Mouse (Mus musculus) c-Kit-positive CD71-negative TER-119-negative erythroid progenitor cells, embryonic 14.5 days (primary cell): Measurements from ENCODE around the gene Slmap.
"Not testable (repeated sequence)": the region's sequence is repeated elsewhere in the genome, so short reads cannot be mapped to it uniquely, and the experiment has no call there.

ENCODE experiments used
- DNase-seq: peaks from one replicate; pipeline ENCODE4 v3.0.0-alpha.2; 2013; ENCODE audit warnings: low read depth

Gene Slmap

DNA sequence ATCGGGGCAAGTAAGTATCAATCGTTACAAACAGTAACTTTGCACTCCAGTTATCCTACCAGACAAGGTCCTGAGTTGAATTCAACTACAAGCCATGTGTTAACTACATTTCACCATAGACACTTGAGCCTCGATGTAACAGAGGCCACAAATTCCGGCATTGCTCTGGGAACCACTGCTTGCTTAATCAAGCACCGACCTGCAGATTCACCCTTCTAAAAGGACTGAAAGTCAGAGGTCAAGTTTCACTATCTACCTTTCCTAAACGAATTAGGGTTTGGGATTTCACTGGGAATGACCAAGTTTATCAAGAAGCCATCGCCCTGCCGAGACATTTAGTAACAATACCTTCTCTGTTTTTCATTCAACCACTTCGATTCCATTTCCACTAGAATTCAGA lies 2.0 kb downstream of the Slmap start:
- no peak for DNase-seq

DNA sequence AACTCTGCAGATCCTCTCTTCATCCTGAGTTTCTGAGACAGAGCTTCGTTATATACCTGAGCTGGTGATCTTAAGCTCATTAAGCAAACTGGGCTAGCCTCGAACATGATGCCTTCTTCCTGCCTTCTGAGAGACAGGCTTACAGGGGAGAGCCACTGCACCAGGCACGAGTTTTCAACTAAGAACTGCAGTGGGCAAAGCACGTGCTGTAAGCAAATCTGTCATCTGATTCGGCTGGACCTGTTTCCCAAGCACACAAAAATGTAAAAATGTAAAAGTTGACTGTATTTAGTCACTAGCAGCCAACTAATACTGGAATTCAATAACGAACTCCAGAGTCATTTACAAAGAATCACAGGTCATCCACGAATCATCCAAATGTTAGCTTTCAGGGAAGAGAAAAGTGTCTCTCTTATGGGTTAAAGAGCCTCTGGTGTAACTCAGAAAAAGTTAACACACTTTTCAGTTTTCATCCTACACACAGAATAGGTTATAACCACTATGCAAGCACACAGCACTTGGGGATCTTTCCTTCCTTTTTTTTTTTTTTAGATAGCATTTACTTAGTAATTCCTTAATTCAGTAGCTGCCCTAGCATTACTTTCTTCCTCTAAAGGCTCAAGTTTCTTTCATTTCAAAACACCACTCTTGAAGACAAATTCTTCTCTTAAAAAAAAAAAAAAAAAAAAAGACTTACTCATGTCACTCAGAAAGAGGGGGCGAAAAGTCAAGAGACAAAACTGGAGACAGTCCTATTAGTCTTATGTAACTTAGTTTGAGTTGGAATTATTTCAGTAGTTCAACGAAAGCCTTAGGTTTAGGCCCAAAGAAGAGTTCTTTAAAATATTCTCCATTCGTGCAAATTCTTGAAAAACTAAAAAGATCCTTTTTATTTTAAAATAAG lies 3.1 kb downstream of the Slmap start:
- DNase-seq, result no peak

DNA sequence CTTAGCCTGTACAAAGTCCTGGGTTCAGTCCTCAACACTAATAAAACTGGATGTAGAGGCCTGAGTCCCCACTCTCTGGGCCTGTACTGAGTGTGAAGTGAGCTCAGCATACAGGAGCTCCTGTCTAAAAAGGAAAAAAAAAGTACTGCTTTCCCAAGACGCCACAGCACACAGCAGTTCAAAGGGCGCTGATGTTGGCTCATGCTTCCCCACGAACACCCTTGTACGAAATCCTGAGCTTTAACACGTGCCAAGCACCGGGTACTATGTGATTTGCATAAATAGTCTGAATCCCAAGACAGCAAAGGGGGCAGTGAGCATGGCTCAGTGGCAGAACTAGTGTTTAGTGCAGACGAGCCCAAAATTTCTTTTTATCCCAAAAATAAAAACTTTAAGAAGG lies 4.4 kb downstream of the Slmap start:
- no peak for DNase-seq

DNA sequence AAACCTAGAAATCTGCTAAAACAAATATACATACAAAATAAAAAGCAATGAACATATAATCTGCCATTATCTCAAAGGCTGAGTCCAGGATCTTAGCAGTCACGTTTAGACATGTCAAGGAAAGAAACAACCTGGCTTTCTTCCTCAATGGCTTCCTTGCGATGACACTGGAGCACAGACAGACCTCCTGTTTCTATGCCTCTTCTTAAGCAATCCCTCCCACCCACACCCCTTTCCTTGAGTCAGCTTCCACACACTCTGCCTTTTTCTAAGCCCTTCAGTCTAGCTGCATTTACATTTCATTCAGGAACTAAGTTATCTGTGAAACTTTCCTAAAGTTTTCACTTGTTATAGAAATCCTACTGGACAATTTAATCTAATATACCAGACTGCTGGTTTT lies 6.4 kb downstream of the Slmap start:
- no peak for DNase-seq

DNA sequence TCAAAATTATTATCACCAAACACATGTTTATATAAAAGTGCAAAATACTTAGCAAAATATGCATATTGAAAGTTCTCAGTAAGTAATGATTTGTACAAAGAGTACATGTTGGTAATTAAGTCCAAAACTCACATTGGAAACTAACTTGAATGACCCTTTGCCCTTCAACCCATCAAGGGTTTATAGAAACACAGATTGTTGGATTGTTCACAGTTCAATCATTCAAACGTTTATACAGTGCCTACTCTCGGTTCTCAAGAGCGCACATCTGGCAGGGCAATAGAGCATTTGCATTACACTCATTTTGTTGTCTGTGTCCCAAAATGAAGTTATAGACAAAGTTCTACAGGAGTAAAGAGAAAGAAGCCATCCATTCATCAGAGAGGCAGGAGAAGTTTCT lies 8.8 kb downstream of the Slmap start:
- DNase-seq, result no peak

DNA sequence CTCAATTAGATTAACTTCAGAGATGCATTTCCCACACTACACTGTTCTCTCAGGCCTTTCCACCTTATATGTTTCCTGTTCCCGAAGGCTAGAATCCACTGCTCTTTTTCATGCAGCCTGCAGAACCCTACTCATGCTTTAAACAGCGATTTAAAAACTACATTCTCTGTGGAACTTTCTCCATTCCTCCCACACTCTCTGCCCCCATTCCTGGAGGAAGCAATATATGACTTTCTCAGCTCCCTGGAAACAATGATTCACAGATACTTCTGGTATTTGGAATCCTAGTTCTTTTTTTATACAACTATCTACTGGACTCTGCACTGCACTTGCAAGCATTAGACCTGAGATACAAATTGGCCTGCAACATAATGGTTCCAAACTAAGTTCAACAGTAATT lies 11.6 kb downstream of the Slmap start:
- DNase-seq, result no peak

DNA sequence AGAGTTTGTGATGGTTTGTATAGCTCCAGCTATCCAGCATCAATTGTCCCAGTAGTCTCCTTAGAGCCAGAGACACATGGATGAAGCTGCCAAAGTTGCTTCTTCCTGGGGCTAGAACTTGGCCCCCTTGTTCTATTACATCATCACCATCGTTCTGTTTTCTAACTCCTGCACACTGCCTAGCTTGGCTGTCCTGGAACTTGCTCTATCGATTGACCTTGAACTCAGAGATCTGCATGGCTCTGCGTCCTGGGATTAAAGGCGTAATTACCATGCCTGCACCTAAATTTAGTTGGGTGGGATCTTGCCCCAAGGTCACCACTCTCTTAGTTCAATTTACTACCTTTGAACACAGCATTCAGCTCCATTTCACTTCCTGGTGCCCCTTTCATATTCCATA lies 14.9 kb downstream of the Slmap start:
- DNase-seq, result no peak

DNA sequence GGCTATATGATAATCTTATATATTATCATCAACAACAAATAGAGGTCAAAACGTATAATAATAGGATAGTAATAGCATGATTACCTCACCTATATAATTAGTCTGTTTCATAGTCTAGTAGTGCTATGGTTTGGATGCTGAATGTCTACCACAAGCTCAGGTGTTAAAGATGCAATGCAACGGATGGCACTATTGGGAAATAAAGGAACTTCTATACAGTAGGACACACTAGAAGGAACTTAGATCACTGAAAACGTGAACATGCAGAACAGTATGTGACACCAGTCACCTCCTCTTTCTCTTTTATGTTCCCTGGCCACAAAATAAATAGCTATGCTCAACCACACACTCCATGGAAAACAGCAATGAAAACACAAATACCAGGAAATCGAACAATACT lies 16.9 kb downstream of the Slmap start:
- DNase-seq, result no peak

DNA sequence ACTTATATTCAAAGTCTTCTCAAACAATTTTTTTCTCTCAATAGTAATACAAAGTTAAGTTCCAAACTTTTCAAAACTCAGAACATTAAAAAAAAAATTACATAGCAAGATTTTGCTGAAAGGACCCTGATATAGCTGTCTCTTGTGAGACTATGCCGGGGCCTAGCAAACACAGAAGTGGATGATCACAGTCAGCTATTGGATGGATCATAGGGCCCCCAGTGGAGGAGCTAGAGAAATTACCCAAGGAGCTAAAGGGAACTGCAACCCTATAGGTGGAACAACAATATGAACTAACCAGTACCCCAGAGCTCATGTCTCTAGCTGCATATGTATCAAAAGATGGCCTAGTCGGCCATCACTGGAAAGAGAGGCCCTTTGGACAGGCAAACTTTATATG lies 18.5 kb downstream of the Slmap start:
- not testable (repeated sequence) for DNase-seq

DNA sequence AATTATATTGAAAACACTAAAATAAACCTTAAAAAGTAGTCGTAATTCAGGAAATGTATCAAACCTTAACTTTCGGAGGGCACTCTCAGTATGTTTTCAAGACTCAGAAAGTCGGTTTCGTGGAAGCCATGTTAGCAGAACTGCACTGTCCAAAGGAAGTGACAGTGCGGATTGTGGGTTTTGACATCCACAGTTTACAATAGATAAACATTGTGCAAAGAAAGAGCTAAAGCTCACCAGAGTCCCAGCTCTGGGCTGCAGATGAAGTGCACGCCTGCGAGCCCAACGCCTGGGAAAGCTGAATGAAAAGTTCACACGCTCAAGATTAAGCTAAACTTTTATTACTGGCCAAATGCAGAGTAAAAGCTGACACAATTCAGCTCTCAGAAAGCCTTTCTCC lies 18.9 kb downstream of the Slmap start:
- peak; percentile 48 for DNase-seq

DNA sequence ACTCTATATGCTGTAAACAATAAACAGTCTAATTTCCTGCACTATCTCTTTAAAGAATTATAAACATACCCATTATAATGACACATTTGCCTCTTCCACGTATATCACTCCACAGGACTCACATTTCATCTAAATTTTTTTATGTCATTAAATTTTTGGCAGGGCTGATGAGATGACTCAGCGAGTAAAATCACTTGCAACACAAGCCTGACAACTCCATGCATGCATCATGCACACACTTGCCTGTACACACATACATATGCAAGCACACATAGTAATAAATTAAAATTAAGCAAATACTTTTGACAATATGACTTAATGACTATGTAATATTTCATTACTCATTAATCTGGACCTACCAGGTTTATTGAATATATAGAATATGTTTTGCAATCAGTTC lies 24.2 kb downstream of the Slmap start:
- DNase-seq, result no peak

DNA sequence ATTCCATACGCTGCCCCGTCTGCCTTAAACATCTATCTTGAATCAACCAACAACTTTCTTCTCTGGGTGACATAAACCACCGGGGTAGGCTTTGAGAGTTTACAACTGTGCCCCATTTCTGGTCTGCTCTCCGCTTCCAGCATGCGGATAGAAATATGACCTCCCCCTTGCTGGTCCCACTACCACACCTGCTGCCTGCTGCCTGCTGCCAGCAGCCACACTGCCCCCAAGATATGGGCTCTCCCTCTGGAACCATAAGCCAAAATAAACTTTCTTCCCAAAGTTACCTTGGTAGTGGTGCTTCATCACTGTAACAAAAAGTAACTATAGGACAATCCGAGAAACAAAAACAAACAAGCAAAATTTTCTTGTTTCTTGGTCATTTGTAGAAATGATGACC lies 26.6 kb downstream of the Slmap start:
- DNase-seq, result no peak

DNA sequence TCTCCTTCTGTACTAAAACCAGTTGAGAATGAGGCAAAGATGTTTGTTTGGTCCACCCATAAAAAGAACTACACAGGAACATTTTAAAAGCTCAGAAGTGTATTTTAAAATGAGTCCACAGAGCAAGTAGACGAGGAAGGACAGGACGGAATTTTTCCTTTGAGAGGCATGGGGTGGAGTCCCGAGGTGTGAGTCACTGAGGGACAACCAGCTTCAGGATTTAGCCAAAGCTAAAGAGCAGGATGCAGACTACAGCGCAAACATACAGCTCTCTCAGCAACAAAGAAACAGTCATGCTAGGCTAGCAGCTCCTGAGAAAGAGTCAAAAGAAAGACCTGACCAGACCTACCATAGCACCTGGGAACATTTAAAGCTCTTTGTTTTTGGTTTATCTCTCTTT lies 27.4 kb downstream of the Slmap start:
- no peak for DNase-seq

DNA sequence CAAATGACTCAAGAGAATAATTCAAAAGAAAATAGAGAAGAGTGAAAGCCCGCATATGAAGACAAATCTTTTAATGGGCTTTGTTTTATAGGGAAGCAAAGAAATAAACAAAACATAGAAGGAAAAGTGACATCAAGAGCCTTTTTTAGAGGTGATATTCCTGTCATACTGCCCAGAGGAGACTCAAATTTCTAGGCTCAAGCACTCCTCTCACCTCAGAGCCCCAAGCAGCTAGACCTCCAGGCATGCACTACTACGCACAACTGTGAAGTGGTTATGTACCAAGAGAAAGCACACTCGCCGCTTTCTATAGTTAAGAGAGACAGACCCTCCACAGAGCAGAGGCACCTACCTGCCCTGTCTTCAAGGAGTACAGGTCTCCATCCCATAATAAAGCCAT lies 30.2 kb downstream of the Slmap start:
- no peak for DNase-seq

DNA sequence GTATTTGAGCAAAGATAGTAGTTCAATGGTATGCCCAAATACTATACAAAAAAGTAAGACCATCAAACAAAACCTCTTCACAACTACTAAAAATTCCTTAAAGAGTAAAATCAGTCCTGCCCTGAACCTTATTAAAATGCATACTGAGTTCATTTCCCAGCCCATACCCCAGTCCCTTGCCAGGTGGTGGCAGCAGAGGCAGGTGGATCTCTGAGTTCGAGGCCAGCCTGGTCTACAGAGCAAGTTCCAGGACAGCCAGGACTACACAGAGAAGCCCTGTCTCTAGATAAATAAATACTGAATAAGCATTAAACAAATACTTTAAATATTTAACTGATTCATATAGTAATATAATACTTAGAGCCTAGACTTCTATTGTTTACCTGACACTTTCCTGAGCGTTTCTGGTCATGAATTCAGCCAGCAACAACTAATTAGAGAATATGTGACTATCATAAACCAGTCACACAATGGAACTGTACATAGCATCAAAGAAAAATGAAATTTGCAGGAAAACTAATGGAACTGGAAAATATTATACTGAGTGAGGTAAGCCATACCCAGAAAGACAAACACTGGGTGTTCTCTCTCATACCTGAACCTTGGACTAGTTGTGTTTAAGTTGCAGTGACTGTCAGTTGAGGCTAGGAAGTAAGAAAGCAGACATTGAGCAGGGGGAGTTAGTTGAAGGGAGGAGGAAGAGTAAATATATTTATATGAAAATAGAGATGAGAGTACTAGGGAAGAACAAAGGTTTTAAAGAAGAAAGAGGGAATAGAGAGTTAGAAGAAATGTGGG lies 34.4 kb downstream of the Slmap start:
- no peak for DNase-seq

DNA sequence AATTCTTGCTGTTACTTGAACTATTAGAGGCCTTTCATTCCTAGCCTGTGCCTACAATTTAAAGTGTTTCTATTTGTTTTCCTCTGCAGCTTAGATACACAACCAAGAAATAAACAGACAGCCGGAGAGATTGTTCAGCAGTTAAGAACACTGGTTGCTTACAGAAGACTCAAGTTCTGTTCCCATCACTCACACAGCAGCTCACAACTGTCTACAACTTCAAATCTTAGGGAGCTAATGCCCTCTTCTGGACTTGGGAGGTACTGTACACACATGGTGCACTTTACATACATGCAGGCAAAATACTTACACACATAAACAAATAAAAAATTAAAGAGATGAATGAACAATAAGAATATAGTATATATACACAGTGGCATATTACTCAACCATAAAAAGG lies 39.7 kb downstream of the Slmap start:
- no peak for DNase-seq

DNA sequence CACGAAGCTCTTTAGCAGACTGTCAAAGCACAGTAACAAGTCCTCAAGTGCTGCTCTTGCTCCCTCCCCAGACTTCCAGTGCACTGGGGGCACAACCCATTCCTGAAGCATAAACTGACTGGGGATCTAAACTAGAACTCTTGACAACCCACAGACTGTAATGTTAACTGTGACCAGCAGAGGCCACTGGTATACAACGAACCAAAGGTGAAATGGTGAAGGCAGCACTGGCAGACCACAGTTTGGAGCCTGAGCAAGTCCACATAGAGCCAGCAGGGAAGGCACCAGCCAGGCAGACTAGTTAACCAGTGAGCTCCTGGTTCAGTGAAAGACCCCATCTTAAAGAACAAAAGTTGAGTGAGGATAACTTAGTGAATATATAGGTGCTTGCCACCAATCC lies 43.6 kb downstream of the Slmap start:
- peak; percentile 75 for DNase-seq

DNA sequence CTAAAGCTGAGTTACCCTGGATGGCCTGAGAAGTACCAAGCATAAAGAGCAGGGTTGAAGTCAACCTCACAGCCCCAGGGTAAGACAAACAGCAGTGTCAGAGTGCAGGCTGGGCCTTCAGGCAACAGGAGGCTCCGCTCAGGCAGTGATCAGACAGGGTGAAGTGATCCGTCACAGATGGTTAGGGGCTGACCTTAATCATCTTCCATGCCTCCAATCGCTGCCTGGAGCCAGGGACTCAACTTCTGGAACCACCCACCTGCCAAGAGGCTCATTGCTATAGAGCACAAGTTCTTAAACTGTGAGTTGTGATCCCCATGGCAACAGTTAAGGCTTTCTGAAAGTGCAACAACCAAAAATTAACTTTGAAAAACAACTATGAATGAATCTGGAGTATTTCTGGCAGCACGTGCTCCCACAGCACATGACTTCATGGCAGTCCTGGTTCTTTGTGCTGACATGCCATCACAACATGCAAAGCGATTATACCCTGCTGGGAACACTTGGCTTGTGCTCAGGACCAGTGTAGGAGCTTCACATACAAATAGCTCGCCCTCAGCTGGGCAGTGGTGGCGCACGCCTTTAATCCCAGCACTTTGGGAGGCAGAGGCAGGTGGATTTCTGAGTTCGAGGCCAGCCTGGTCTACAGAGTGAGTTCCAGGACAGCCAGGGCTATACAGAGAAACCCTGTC lies 46.3 kb downstream of the Slmap start:
- DNase-seq, result no peak

DNA sequence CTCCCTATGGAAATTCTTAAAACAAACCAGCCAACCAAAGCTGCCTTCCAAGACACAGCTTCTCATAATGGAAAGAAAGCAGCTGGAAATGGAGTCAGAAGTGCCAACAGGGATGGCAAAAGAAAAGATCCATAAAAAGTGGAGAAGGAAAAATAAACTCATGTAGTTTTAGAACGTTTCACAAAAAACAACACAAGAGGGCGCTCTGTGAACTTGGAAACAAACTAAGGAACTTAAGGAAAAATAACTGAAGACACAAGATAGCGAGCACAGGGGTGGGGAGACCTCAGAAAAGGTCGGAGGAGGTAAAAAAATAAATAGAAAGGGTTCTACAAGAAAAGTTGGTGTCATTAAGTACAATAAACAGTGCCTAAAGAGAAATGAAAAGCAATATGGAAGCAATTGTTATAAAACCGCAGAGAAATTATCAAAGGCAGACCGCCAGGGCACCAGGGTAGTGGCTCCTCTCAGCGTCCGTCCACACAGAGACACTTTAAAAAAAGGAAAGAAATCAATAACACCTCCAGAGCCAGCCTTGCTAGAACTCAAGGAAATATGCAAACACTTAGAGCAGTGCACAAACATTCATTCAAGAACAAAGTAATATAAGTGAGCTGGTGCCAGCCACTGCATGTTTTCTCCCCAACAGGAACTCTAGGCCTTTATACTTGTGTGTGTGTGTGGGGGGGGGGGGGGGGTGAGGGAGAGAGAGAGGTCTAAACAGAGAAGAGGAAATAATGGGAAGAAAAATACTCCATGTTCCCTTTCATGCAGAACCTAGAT lies 48.1 kb downstream of the Slmap start:
- DNase-seq, result peak; percentile 34

DNA sequence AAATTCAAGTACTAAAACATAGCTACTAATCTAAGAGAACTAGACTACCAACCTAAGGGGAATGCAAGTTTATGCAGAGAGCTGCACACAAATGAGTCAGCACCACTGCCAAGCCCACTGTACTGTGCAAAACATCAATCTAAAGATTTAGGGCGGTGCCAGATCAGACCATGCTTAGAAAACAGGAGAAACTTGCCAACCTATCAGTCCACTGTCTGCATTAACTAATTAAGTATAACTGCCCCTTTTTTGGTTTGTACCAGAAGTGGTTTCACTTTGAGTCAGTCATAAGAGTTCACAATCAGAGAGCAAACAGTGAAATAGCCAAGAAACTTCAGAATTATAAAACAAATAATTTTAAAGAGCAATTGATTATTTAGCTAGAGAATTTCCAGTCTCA lies 53.3 kb downstream of the Slmap start:
- DNase-seq, result no peak

DNA sequence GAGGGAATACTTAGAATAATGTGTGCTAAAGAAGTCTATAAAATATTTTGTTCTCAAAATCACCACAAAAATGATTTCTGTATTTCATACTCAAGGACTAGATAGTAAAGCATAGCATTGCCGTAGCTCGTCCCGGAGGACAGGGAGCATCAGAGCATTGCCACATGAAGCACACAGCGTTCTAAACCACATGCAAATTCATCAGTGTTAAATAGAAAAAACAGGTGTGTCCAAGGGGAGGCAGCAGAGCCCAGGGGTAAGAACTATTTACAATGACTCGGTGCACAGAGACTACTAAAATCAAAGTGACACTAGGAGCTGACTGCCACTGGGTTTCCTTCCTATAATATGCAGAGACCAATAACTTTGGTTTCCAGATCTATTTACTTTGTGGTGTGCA lies 57.0 kb downstream of the Slmap start:
- no peak for DNase-seq

DNA sequence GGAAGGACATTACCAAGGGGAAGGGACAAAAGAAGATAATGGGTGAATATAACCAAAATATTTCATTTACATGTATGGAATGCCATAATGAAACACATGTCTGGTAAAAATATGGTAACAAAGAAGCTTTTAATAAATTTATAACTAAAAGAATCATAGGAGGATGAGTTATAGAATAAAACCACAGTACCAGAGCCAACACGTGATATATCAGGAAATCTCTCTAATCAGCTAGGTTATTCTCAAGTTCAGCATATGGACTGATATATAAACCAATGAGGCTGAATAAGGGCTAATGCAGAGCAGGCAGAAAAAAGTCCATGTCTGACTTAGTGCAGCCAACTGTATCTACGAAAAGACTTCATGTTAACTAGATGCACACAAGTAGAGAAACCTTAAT lies 58.3 kb downstream of the Slmap start:
- no peak for DNase-seq
